Mouse (Mus musculus) thymus, adult 2 months (tissue): ENCODE results near the gene Adamts3. TPM values are rescaled to one million over a fixed set of nuclear protein-coding genes. Genes with fewer than 3 reads are reported as not detected.
A peak's percentile ranks its signal among the peaks of the same experiment; 100 is the strongest.

Experiments used
- DNase-seq: peaks from one replicate; pipeline ENCODE4 v3.0.0; 2021
- H3K27ac ChIP-seq: fragments of 200-500 bp; 2 replicates; pipeline ENCODE4 v1.5.1; 2012; ENCODE audit warnings: low read length, control low read depth; ENCODE audit not compliant: control insufficient read depth, insufficient read depth
- H3K27me3 ChIP-seq: fragments of 200-500 bp; 2 replicates; pipeline ENCODE4 v1.6.1; 2012; ENCODE audit warnings: mild to moderate bottlenecking, low read length, moderate library complexity, mixed read lengths; ENCODE audit not compliant: control insufficient read depth, insufficient read depth
- H3K36me3 ChIP-seq: fragments of 200-500 bp; 2 replicates; pipeline ENCODE4 v1.6.1; 2012; ENCODE audit warnings: mild to moderate bottlenecking, low read length, moderate library complexity; ENCODE audit not compliant: control insufficient read depth, insufficient read depth
- H3K4me1 ChIP-seq: fragments of 200-500 bp; replicated peaks from 2 replicates; pipeline ENCODE4 v1.6.1; 2012; ENCODE audit warnings: low read length; ENCODE audit not compliant: control insufficient read depth, insufficient read depth
- H3K4me3 ChIP-seq: fragments of 200-500 bp; 2 replicates; pipeline ENCODE4 v1.5.1; 2012; ENCODE audit warnings: mild to moderate bottlenecking, low read length, control low read depth, moderate library complexity; ENCODE audit not compliant: control insufficient read depth, insufficient read depth
- CTCF ChIP-seq: fragments of 200-500 bp; IDR thresholded peaks from 2 replicates; pipeline ENCODE4 v1.5.1; 2012; ENCODE audit warnings: mild to moderate bottlenecking, control low read depth, low read length, moderate library complexity, borderline replicate concordance; ENCODE audit not compliant: control insufficient read depth, poor library complexity, insufficient read depth; ENCODE audit errors: extremely low read depth
- POLR2A ChIP-seq: fragments of 200-500 bp; IDR thresholded peaks from 2 replicates; pipeline ENCODE4 v1.6.1; 2012; ENCODE audit warnings: mild to moderate bottlenecking, low read length, control low read depth, moderate library complexity; ENCODE audit not compliant: control insufficient read depth, poor library complexity, insufficient read depth; ENCODE audit errors: extremely low read depth
- WGBS: fragments of 180-500 bp; shearing (Covaris S2); methylation state at CpG from one replicate; pipeline ENCODE4 v1.1.7; 2018; 5-methylcytosine and 5-hydroxymethylcytosine counted together
- polyA plus RNA-seq: library from polyadenylated mRNA; depleted of rRNA; stranded (reverse); fragments of >200 nt; gene quantifications from 2 replicates; pipeline ENCODE4 v1.2.3, GENCODE M21; 2012

Gene Adamts3
- polyA plus RNA-seq, 1 experiment: 0.69 TPM

- TF ChIP-seq POLR2A (no peak), CTCF (no peak)
- Histone ChIP-seq H3K36me3 (no peaks in the 10 kb centered on the region), H3K4me1 (no peaks in the 10 kb centered on the region), H3K27me3 (no peaks in the 10 kb centered on the region), H3K27ac (no peak overlapping the region), H3K4me3 (no peak overlapping the region)
- WGBS: 71% methylated on average over 5 of the region's 5 CpGs
- DNase-seq: peak; percentile 18
These were observed 203.1 kb downstream of the Adamts3 start for GRCm38 (mm10) chr5:89679871-89680536.

GRCm38 (mm10) chr5:89678148-89678547, 205.0 kb downstream of the Adamts3 start:
- Histone ChIP-seq H3K4me3 (no peak overlapping the region), H3K4me1 (no peaks in the 10 kb centered on the region), H3K36me3 (no peaks in the 10 kb centered on the region), H3K27ac (no peak overlapping the region), H3K27me3 (no peaks in the 10 kb centered on the region)
- TF ChIP-seq POLR2A: no peak
- no peak for TF ChIP-seq CTCF
- no peak for DNase-seq
- 91% methylated on average over 4 of the region's 4 CpGs for WGBS

GRCm38 (mm10) chr5:89674066-89674848, 208.9 kb downstream of the Adamts3 start:
- TF ChIP-seq POLR2A (no peak), CTCF (no peak)
- no peak overlapping the region for H3K27ac ChIP-seq
- H3K27me3 ChIP-seq: no peaks in the 10 kb centered on the region
- H3K36me3 ChIP-seq: no peaks in the 10 kb centered on the region
- H3K4me1 ChIP-seq: no peaks in the 10 kb centered on the region
- H3K4me3 ChIP-seq: no peak overlapping the region
- DNase-seq: no peak
- 81% methylated on average over 9 of the region's 9 CpGs for WGBS

- 93% methylated on average over 4 of the region's 4 CpGs for WGBS
- DNase-seq: no peak
- H3K36me3 ChIP-seq: no peaks in the 10 kb centered on the region
- no peaks in the 10 kb centered on the region for H3K4me1 ChIP-seq
- H3K27me3 ChIP-seq: no peaks in the 10 kb centered on the region
- H3K27ac ChIP-seq: no peak overlapping the region
- H3K4me3 ChIP-seq: no peak overlapping the region
- TF ChIP-seq POLR2A (no peak), CTCF (no peak)
These were observed 210.2 kb downstream of the Adamts3 start for GRCm38 (mm10) chr5:89672950-89673349.

- TF ChIP-seq CTCF: no peak
- Histone ChIP-seq H3K36me3 (no peaks in the 10 kb centered on the region), H3K4me1 (no peaks in the 10 kb centered on the region), H3K4me3 (no peak overlapping the region), H3K27ac (no peak overlapping the region), H3K27me3 (no peaks in the 10 kb centered on the region)
- 94% methylated on average over 1 of the region's 1 CpGs for WGBS
- DNase-seq: no peak
These were observed 228.8 kb downstream of the Adamts3 start for GRCm38 (mm10) chr5:89654327-89654726.

GRCm38 (mm10) chr5:89653862-89654261, 229.3 kb downstream of the Adamts3 start:
- no peak for DNase-seq
- no peaks in the 10 kb centered on the region for H3K4me1 ChIP-seq

GRCm38 (mm10) chr5:89646940-89647339, 236.2 kb downstream of the Adamts3 start:
- H3K27ac ChIP-seq: no peak overlapping the region
- DNase-seq: no peak
- H3K36me3 ChIP-seq: no peaks in the 10 kb centered on the region
- no peak overlapping the region for H3K4me3 ChIP-seq
- TF ChIP-seq CTCF (no peak), POLR2A (no peak)
- no peaks in the 10 kb centered on the region for H3K27me3 ChIP-seq
- no peaks in the 10 kb centered on the region for H3K4me1 ChIP-seq

More at GRCm38 (mm10) chr5:89653862-89654261, 229.3 kb downstream of the Adamts3 start:
- 89% methylated on average over 2 of the region's 2 CpGs for WGBS
- no peaks in the 10 kb centered on the region for H3K36me3 ChIP-seq
- no peaks in the 10 kb centered on the region for H3K27me3 ChIP-seq
- no peak overlapping the region for H3K4me3 ChIP-seq
- TF ChIP-seq CTCF: no peak
- TF ChIP-seq POLR2A: no peak
- H3K27ac ChIP-seq: no peak overlapping the region
